Mouse (Mus musculus) small intestine, adult 2 months (tissue): ENCODE results near the gene Tlcd1.

Source experiments
- CTCF ChIP-seq: fragments of 200-500 bp; IDR thresholded peaks from 2 replicates; pipeline ENCODE4 v1.5.1; 2012; ENCODE audit warnings: low read depth, mild to moderate bottlenecking, control low read depth, inconsistent platforms, low read length, moderate library complexity, mixed read lengths; ENCODE audit not compliant: insufficient replicate concordance, insufficient read length; ENCODE audit errors: extremely low read depth
- POLR2A ChIP-seq: fragments of 200-500 bp; IDR thresholded peaks from 2 replicates; pipeline ENCODE4 v1.6.1; 2012; ENCODE audit warnings: low read depth, mild to moderate bottlenecking, control low read depth, inconsistent platforms, low read length, moderate library complexity

GRCm38 (mm10) chr11:78126739-78127138, 49.8 kb upstream of the Tlcd1 start:
- no peak for TF ChIP-seq POLR2A
- TF ChIP-seq CTCF: no peak
